Mouse (Mus musculus) MEL (cell line): ENCODE data around the gene Bnip1. TPM values are rescaled to one million over a fixed set of nuclear protein-coding genes. Genes with fewer than 3 reads are reported as not detected.

Experiments
- DNase-seq: peaks from one replicate; pipeline ENCODE4 v3.0.0; 2011; ENCODE audit warnings: low read depth, low spot score
- H3K27ac ChIP-seq: 2 replicates; pipeline ENCODE4 v1.5.1; 2012; ENCODE audit warnings: low read depth, mild to moderate bottlenecking, control low read depth, low read length, moderate library complexity; ENCODE audit not compliant: control insufficient read depth
- H3K27me3 ChIP-seq, 2 experiments: fragments of 150-350 bp in 1 of 2; sonication (generic) in 1 of 2; 2 replicates each; pipeline ENCODE4 v1.6.1; 2012; ENCODE audit warnings: low read length in 2 of 2, mild to moderate bottlenecking in 2 of 2, improper control_type of control experiment in 1 of 2, moderate library complexity in 1 of 2; ENCODE audit not compliant: insufficient read depth in 2 of 2, control insufficient read depth in 1 of 2
- H3K36me3 ChIP-seq, 2 experiments: 2 replicates each; pipeline ENCODE4 v1.6.1; 2012 to 2014; ENCODE audit warnings: low read length in 2 of 2, improper control_type of control experiment in 1 of 2, inconsistent platforms in 1 of 2, mild to moderate bottlenecking in 1 of 2; ENCODE audit not compliant: insufficient read depth in 2 of 2, control insufficient read depth in 1 of 2
- H3K4me1 ChIP-seq, 2 experiments: fragments of 150-350 bp in 1 of 2; sonication (generic) in 1 of 2; 2 replicates each; pipeline ENCODE4 v1.6.1; 2012; ENCODE audit warnings: low read length in 2 of 2, improper control_type of control experiment in 1 of 2, mild to moderate bottlenecking in 1 of 2; ENCODE audit not compliant: insufficient read depth in 2 of 2, control insufficient read depth in 1 of 2
- H3K4me3 ChIP-seq, 2 experiments: fragments of 150-350 bp in 1 of 2; sonication (generic) in 1 of 2; 2 replicates each; pipeline ENCODE4 v1.5.1; 2012; ENCODE audit warnings: low read depth in 2 of 2, low read length in 2 of 2, mild to moderate bottlenecking in 2 of 2, moderate library complexity in 2 of 2, control low read depth in 1 of 2, improper control_type of control experiment in 1 of 2; ENCODE audit not compliant: control insufficient read depth in 1 of 2, insufficient read depth in 1 of 2
- H3K79me2 ChIP-seq: 2 replicates; pipeline ENCODE4 v1.6.1; 2012; ENCODE audit warnings: mild to moderate bottlenecking, low read length, moderate library complexity; ENCODE audit not compliant: control insufficient read depth, poor library complexity, insufficient read depth
- H3K9ac ChIP-seq: 2 replicates; pipeline ENCODE4 v1.6.1; 2012; ENCODE audit warnings: low read depth, mild to moderate bottlenecking, control low read depth, low read length, moderate library complexity; ENCODE audit not compliant: control insufficient read depth, poor library complexity, severe bottlenecking
- H3K9me3 ChIP-seq: fragments of 150-350 bp; sonication (generic); replicated peaks from 2 replicates; pipeline ENCODE4 v1.6.1; 2012; ENCODE audit warnings: mild to moderate bottlenecking, low read length, improper control_type of control experiment, moderate library complexity; ENCODE audit not compliant: insufficient read depth
- BHLHE40 ChIP-seq: IDR thresholded peaks from 2 replicates; pipeline ENCODE4 v1.6.1; 2012; ENCODE audit warnings: low read depth, mild to moderate bottlenecking, inconsistent platforms, low read length, improper control_type of control experiment, borderline replicate concordance
- GABPA ChIP-seq: IDR thresholded peaks from 2 replicates; pipeline ENCODE4 v1.6.1; 2012; ENCODE audit warnings: low read depth, mild to moderate bottlenecking, inconsistent platforms, low read length, improper control_type of control experiment, moderate library complexity
- GATA1 ChIP-seq: IDR thresholded peaks from 2 replicates; pipeline ENCODE4 v1.6.1; 2011; ENCODE audit warnings: low read depth, low read length, improper control_type of control experiment
- HCFC1 ChIP-seq: IDR thresholded peaks from 2 replicates; pipeline ENCODE4 v1.6.1; 2012; ENCODE audit warnings: low read depth, mild to moderate bottlenecking, inconsistent platforms, low read length, improper control_type of control experiment, moderate library complexity
- JUND ChIP-seq: IDR thresholded peaks from 2 replicates; pipeline ENCODE4 v1.6.1; 2011; ENCODE audit warnings: low read depth, mild to moderate bottlenecking, improper control_type of control experiment, low read length
- KAT2A ChIP-seq: conservative IDR thresholded peaks from 2 replicates; pipeline ENCODE4 v1.6.1; 2012; ENCODE audit warnings: low read depth, low read length, improper control_type of control experiment, inconsistent platforms
- MAX ChIP-seq: IDR thresholded peaks from 2 replicates; pipeline ENCODE4 v1.6.1; 2011; ENCODE audit warnings: low read length, improper control_type of control experiment
- MAZ ChIP-seq: IDR thresholded peaks from 2 replicates; pipeline ENCODE4 v1.6.1; 2012; ENCODE audit warnings: low read depth, mild to moderate bottlenecking, inconsistent platforms, low read length, improper control_type of control experiment
- MXI1 ChIP-seq: IDR thresholded peaks from 2 replicates; pipeline ENCODE4 v1.6.1; 2011; ENCODE audit warnings: mild to moderate bottlenecking, low read depth, low read length, improper control_type of control experiment
- MYC ChIP-seq: IDR thresholded peaks from 2 replicates; pipeline ENCODE4 v1.6.1; 2011; ENCODE audit warnings: low read depth, mild to moderate bottlenecking, low read length, improper control_type of control experiment, moderate library complexity
- POLR2AphosphoS2 ChIP-seq: IDR thresholded peaks from 2 replicates; pipeline ENCODE4 v1.6.1; 2011; ENCODE audit warnings: low read length, improper control_type of control experiment
- POLR2AphosphoS5 ChIP-seq: IDR thresholded peaks from 2 replicates; pipeline ENCODE4 v1.6.1; 2012; ENCODE audit warnings: low read depth, borderline replicate concordance, mild to moderate bottlenecking, inconsistent platforms, low read length, moderate library complexity, mixed read lengths
- RAD21 ChIP-seq: IDR thresholded peaks from 2 replicates; pipeline ENCODE4 v1.6.1; 2011; ENCODE audit warnings: mild to moderate bottlenecking, low read depth, low read length, improper control_type of control experiment
- SIN3A ChIP-seq: IDR thresholded peaks from 2 replicates; pipeline ENCODE4 v1.6.1; 2012; ENCODE audit warnings: low read length, improper control_type of control experiment, inconsistent platforms
- TBP ChIP-seq: IDR thresholded peaks from 2 replicates; pipeline ENCODE4 v1.8.0; 2011; ENCODE audit warnings: low read depth, low read length, improper control_type of control experiment
- USF1 ChIP-seq: IDR thresholded peaks from 2 replicates; pipeline ENCODE4 v1.6.1; 2014; ENCODE audit warnings: low read depth, mild to moderate bottlenecking, inconsistent platforms, low read length, improper control_type of control experiment, moderate library complexity
- USF2 ChIP-seq, 2 experiments: IDR thresholded peaks; 2 replicates each; pipeline ENCODE4 v1.6.1; 2011 to 2012; ENCODE audit warnings: improper control_type of control experiment in 2 of 2, low read length in 2 of 2, borderline replicate concordance in 1 of 2, inconsistent platforms in 1 of 2, low read depth in 1 of 2, mild to moderate bottlenecking in 1 of 2; ENCODE audit not compliant: insufficient read depth in 1 of 2
- ZKSCAN1 ChIP-seq: IDR thresholded peaks from 2 replicates; pipeline ENCODE4 v1.6.1; 2012; ENCODE audit warnings: low read depth, mild to moderate bottlenecking, inconsistent platforms, low read length, improper control_type of control experiment, moderate library complexity
- ZNF384 ChIP-seq: IDR thresholded peaks from 2 replicates; pipeline ENCODE4 v1.6.1; 2012; ENCODE audit warnings: low read depth, mild to moderate bottlenecking, inconsistent platforms, low read length, improper control_type of control experiment
- polyA plus RNA-seq, 2 experiments: library from polyadenylated mRNA; stranded (reverse) in 1 of 2; unstranded in 1 of 2; fragments of >175 nt in 1 of 2; fragments of >200 nt in 1 of 2; gene quantifications; 2 replicates each; pipeline versions ENCODE4 v1.2.1 to v1.2.4; 2012; ENCODE audit warnings: low replicate concordance in 2 of 2, low read depth in 1 of 2; ENCODE audit not compliant: insufficient read length in 2 of 2, insufficient read depth in 1 of 2, missing spikeins in 1 of 2
- total RNA-seq: library from RNA; depleted of rRNA; stranded (reverse); fragments of 300-350 nt; gene quantifications from 2 replicates; pipeline ENCODE4 v1.2.3, GENCODE M21; 2012

The Bnip1 gene
- total and polyA plus RNA-seq, 3 experiments: 44.1 to 44.2 TPM; not detected in 1

GRCm38 (mm10) chr17:26834966-26835755 lies 54.3 kb downstream of the Bnip1 start:
- Histone ChIP-seq H3K79me2 (no peaks in the 10 kb centered on the region), H3K9me3 (no peaks in the 10 kb centered on the region), H3K36me3 (no peaks in the 10 kb centered on the region), H3K4me1 (no peaks in the 10 kb centered on the region), H3K9ac (no peak overlapping the region), H3K27ac (no peak overlapping the region), H3K4me3 (no peak overlapping the region), H3K27me3 (peaks cover 0 to 4% of the 10 kb centered on the region in 2 experiments; a peak in 1 of 4 replicates)
- no peak for TF ChIP-seq MYC
- no peak for DNase-seq

- TF ChIP-seq GATA1: no peak
- no peak for TF ChIP-seq RAD21
- TF ChIP-seq POLR2AphosphoS2: no peak
- TF ChIP-seq MAZ: no peak
- TF ChIP-seq USF1: no peak
- no peak for TF ChIP-seq MAX
- no peak for TF ChIP-seq KAT2A
- no peak for TF ChIP-seq ZNF384
- no peak for TF ChIP-seq TBP
- TF ChIP-seq HCFC1: no peak
- H3K27me3 ChIP-seq: 0 out of 4 replicates have a peak, but pooled peaks cover 0 to 2% of the 10 kb centered on the region in 2 experiments
- no peak overlapping the region for H3K27ac ChIP-seq
- no peak overlapping the region for H3K4me3 ChIP-seq
- no peaks in the 10 kb centered on the region for H3K79me2 ChIP-seq
- no peak overlapping the region for H3K9ac ChIP-seq
- H3K36me3 ChIP-seq: no peaks in the 10 kb centered on the region
- no peak for DNase-seq
- no peaks in the 10 kb centered on the region for H3K4me1 ChIP-seq
- H3K9me3 ChIP-seq: no peaks in the 10 kb centered on the region
These were observed 55.1 kb downstream of the Bnip1 start for GRCm38 (mm10) chr17:26835956-26836355.

- 0 out of 4 replicates have a peak, but pooled peaks cover 0 to 2% of the 10 kb centered on the region in 2 experiments for H3K27me3 ChIP-seq
- TF ChIP-seq MXI1 (no peak), GATA1 (no peak), POLR2AphosphoS2 (no peak), USF1 (no peak), HCFC1 (no peak), SIN3A (no peak), BHLHE40 (no peak), GABPA (no peak), USF2 (IDR thresholded peaks at IDR 0.05; ENCODE audit: borderline replicate concordance in 1 of 2, insufficient read depth in 1 of 2, low read depth in 1 of 2, low read length in 2 of 2) (no peak), POLR2AphosphoS5 (no peak), ZNF384 (no peak), RAD21 (no peak), MAZ (no peak), JUND (no peak), ZKSCAN1 (no peak)
- TF ChIP-seq, all 39 proteins: peak for 0
- no peak overlapping the region for H3K9ac ChIP-seq
- no peaks in the 10 kb centered on the region for H3K9me3 ChIP-seq
- no peaks in the 10 kb centered on the region for H3K4me1 ChIP-seq
- no peak overlapping the region for H3K27ac ChIP-seq
- no peak for DNase-seq
- H3K4me3 ChIP-seq: no peak overlapping the region
- H3K36me3 ChIP-seq: no peaks in the 10 kb centered on the region
- H3K79me2 ChIP-seq: no peaks in the 10 kb centered on the region
These were observed 55.5 kb downstream of the Bnip1 start for GRCm38 (mm10) chr17:26836377-26836776.
